Mouse (Mus musculus): ENCODE data around the gene 6430550D23Rik.

The 6430550D23Rik gene

DNA sequence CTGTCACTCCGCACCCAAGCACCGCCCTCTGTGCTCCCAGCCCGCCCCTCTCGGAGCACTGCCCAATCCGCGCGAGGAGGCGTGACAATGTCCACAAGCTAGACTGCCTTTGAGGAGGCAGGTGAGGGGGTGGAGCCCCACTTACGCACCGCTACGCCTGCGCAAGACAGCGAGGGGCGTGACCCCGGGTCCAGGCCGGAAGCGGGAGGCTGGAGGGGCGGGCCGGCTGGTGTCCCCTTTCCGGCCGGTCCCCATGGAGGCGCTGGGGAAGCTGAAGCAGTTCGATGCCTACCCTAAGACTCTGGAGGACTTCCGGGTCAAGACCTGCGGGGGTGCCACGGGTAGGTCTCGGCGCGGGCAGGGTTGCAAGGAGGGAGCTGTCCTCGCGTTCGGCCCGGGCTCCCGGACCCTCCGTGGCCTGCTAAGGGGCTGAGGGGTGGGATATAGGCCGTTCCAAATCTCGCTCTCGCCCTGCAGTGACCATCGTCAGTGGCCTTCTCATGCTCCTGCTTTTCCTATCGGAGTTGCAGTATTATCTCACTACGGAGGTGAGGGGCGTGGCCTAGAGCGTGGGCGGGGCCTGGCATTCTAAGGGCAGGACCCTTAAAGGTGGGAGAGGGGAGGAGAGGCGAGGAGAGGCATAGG lies at the start of gene 6430550D23Rik, which contains the start of gene Ergic3:
Gene 6430550D23Rik (minus strand): TSS at position 90 of the 645 bp plus-strand sequence.
Gene Ergic3 (plus strand): TSS at position 158 of the 645 bp plus-strand sequence.
- peak; percentile 98 for DNase-seq

DNA sequence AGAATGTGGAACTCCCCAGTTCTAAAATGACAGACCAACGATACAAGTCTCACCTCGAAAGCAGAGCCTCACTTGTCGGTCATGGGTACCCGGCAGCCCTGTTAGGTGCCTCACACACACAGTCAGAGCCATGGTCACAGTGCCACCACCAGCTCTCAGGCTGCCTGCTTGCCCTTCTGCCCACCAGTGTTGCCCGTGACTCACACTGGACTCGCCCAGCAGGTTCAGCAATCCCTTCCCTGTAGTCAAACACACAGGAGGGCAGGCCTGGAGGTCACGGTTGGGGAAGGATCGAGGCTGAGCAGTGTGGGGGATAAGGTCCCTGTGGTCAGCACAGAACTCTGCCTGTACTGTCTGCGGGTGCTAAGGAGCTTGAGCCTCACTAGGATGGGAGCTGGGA lies 45.0 kb upstream of the 6430550D23Rik start, which contains the start of gene Fer1l4:
Gene Fer1l4 (minus strand): TSS at position 132 of the 400 bp plus-strand sequence.
- no peak for DNase-seq

GRCm38 (mm10) chr2:156047929-156048328 lies 40.2 kb upstream of the 6430550D23Rik start:
- no peak for DNase-seq

- no peak for DNase-seq
Measured at GRCm38 (mm10) chr2:156042903-156043302, 35.1 kb upstream of the 6430550D23Rik start.

- DNase-seq = no peak
Measured at GRCm38 (mm10) chr2:156039390-156039789, 31.6 kb upstream of the 6430550D23Rik start.

GRCm38 (mm10) chr2:156025482-156025881 lies 17.7 kb upstream of the 6430550D23Rik start:
- DNase-seq = no peak

- no peak for DNase-seq
Measured at GRCm38 (mm10) chr2:156021765-156022164, 14.0 kb upstream of the 6430550D23Rik start.

GRCm38 (mm10) chr2:156021219-156021618 lies 13.4 kb upstream of the 6430550D23Rik start:
- no peak for DNase-seq

GRCm38 (mm10) chr2:156018106-156018505 lies 10.3 kb upstream of the 6430550D23Rik start:
- no peak for DNase-seq

DNA sequence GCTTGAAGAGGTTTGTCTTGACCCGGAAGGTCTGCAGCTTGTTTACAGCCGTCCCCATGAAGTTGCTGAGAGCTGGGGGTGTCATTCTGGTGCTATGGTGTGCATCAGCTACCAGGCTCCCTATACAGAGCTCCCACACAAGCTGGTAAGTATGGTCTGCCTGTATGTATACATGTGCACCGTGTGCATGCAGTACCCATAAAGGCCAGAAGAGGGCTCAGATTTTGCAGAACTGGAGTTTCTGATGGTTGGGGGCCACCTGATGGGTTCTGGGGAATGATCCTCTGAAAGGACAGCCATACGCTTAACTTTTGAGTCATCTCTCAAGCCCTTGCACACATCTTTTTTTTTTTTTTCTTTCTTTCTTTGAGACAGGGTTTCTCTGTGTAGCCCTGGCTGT lies 2.4 kb downstream of the 6430550D23Rik start:
- no peak for DNase-seq

DNA sequence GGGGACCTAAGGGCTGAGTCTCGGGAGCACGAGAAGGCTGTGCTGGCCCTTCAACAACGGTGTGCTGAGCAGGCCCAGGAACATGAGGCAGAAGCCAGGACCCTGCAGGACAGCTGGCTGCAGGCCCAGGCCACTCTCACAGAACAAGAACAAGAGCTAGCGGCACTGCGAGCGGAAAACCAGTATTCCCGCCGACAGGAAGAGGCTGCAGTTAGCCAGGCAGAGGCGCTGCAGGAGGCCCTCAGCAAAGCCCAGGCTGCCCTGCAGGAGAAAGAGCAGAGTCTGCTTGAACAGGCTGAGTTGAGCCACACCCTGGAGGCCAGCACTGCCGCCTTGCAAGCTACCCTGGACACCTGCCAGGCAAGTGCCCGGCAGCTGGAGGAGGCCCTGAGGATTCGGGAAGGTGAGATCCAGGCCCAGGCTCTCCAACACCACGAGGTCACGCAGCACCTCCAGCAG lies 15.9 kb downstream of the 6430550D23Rik start:
- DNase-seq = no peak

DNA sequence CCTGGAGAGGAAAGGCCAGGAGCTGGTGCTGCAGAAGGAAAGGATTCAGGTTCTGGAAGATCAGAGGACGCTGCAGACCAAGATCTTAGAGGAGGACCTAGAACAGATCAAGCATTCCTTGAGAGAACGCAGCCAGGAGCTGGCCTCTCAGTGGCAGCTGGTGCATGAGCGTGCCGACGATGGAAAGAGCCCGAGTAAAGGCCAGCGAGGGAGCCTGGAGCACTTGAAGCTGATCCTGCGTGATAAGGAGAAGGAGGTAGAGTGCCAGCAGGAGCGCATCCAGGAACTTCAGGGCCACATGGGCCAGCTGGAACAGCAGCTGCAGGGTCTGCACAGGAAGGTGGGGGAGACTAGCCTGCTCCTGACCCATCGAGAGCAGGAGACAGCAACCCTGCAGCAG lies 16.6 kb downstream of the 6430550D23Rik start:
- no peak for DNase-seq

DNA sequence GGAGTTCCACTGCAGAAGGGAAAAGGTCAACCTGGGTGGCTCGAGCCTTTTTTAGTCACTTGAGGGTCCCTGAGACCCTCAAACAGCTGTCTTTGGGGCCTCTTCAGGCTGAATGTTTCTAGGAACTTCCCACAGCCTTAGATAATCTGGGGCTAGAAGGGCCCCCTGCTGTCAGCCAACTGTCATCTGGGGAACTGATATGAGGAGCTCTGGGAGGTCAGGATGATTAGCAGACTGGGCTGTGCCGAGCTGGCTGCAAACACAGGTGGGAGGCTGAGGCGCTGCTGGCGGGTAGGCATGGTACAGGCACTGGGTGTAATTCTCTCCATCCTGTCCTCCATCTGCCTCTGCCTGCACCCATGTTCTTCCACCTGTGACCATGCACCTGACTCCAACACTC lies 18.7 kb downstream of the 6430550D23Rik start:
- DNase-seq = no peak

GRCm38 (mm10) chr2:155987131-155987530 lies 20.6 kb downstream of the 6430550D23Rik start:
- peak in 1 of 2 experiments; percentile 38 for DNase-seq

DNA sequence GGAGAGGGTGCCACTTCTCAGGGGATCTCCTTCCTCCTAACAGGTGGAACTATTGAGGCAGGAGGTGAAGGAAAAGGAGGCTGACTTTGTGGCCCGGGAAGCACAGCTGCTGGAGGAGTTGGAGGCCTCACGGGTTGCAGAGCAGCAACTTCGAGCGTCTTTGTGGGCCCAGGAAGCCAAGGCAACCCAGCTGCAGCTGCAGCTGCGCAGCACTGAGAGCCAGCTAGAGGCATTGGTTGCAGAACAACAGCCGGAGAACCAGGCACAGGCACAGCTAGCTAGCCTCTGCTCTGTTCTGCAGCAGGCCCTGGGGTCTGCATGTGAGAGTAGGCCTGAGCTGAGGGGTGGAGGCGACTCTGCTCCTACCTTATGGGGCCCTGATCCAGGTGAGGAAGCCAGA lies 22.0 kb downstream of the 6430550D23Rik start:
- DNase-seq = peak; percentile 76 to 79

- peak; percentile 61 to 72 for DNase-seq
Measured at GRCm38 (mm10) chr2:155979328-155979991, 28.3 kb downstream of the 6430550D23Rik start.

DNA sequence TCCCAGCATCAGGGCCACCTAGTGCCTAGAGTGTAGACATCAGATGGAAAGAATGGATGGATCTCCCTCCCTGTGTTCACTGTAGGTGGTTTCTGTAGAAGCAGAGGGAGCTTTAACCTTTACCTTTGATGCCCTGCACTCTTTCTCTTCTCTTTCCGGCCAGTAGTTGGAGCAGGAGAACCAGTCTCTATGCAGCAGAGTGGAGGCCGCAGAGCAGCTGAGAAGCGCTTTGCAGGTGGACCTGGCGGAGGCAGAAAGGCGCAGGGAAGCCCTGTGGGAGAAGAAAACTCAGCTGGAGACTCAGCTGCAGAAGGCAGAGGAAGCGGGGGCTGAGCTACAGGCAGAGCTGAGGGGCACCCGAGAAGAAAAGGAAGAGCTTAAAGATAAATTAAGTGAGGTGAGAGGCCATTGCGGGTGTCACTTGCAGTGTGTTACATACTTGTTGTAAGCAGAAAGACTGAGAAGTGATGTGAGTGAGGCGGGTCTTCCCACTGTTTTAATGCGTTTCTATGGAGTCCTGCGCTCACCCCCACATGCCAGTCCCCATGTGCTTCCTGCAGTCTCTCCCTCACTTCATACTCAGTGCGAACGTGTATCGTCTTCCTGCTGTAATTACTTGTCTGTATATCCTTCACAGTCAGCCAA lies 33.6 kb downstream of the 6430550D23Rik start:
- DNase-seq = peak; percentile 68 to 74

DNA sequence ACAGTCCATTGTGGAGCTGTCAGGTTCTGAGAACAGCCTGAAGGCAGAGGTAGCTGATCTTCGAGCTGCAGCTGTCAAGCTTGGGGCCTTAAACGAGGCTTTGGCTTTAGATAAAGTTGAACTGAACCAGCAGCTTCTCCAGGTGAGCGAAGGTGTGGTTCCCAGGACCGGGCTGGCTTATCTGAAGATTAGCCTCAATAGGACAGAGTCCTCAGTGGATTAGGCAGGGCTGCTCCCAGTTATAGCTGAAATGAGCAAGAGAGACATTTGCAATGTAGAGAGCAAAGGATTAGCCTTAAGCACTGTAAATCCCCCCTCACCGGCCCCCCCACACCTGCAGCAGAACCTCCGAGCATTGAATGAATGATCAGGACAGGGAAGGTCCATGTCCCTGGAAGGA lies 34.4 kb downstream of the 6430550D23Rik start:
- no peak for DNase-seq

DNA sequence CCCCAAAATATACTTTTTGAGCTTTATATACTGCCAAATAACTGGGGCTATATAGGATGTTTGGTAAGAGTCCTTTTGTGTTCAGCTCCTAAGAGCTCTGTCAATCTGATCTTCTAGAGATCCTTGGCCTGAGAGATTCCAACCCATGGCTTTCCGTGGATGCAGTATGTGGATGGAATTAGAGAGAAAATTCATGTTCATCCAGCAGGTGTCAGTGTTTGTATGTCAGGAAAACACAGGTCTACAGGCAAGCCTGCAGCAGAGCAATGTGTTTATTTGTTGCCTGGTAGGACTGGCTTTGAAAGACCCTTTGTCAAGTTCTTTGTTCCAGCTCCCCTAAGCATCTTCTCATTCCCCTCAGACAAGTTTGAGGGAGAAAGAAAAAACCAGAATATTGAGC lies 44.8 kb downstream of the 6430550D23Rik start:
- DNase-seq = no peak

DNA sequence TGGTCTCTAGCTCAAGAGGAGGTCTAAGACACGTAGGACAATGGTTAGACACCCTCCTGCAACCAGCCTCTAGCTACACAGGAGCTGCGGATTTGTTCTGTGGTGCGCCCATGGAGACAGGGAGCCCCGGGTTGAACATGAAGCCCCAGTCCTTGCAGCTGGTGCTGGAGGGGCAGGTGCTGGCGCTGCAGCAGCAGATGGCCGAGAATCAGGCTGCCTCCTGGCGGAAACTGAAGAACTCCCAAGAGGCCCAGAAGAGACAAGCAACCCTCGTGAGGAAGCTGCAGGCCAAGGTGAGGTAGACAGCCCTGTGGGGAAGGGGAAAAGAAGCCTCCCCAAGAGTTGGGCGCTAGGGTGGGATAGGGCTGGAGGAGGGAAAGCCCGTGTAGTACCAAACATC lies 45.9 kb downstream of the 6430550D23Rik start:
- no peak for DNase-seq

GRCm38 (mm10) chr2:155959981-155960380 lies 47.8 kb downstream of the 6430550D23Rik start:
- no peak for DNase-seq

DNA sequence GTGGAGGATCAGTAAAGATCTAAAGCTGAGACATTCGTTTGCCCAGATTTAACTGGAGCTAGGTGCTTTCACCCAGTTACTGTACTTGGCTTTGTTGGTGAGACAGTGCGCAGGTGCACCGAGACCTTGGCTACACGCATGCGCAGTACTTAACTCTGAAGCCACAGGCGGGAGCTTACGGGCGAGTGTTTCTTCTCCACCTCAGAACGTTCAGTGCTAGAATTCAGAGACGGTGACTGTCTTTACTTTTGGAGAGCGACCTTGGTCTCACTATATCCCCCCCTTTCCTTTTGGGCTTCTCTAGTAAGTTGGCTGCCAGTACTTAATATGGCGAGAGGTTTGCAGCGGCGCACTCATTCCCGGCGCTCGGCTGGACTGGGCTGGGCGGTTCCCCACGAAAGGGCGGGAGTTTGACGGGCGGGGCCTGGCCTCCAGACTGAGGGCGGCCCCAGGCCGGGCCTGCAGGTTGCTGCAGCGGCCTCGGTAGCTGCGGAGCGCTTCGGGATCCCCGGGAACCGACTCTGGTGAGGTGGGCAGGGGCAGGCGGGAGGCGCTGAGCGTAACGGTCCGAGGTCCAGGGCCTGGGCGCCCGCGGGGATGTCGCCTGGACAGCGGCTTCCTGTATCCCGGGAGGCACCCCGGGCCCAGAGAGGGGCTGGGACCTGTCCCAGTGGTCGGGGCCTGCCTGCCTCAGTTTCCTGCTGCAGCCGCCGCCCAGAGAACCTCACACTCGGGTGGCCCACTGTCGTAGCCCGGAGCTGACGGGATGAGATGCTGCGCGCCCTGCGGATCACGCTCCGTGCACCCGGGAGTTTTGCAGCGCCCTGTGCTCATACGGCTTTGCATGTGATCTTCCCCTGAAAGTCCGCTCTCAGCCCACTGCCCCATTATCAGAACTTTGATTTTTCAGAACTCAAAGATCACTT lies 51.4 kb downstream of the 6430550D23Rik start, which contains the start of gene Cep250:
Gene Cep250 (plus strand): TSS at position 325 of the 926 bp plus-strand sequence.
- peak; percentile 73 to 79 for DNase-seq
